Mouse (Mus musculus) testis, adult 2 months (tissue): ENCODE results near the gene Cobll1. TPM values are rescaled to one million over a fixed set of nuclear protein-coding genes. Genes with fewer than 3 reads are reported as not detected.

Experiments used
- H3K27ac ChIP-seq: fragments of 200-500 bp; 2 replicates; pipeline ENCODE4 v1.5.1; 2012; ENCODE audit warnings: low read depth, low read length; ENCODE audit not compliant: control insufficient read depth, insufficient read depth
- H3K27me3 ChIP-seq: fragments of 200-500 bp; 2 replicates; pipeline ENCODE4 v1.6.1; 2012; ENCODE audit warnings: mild to moderate bottlenecking, low read length, moderate library complexity; ENCODE audit not compliant: control insufficient read depth, insufficient read depth
- H3K36me3 ChIP-seq: fragments of 200-500 bp; 2 replicates; pipeline ENCODE4 v1.6.1; 2012; ENCODE audit warnings: mild to moderate bottlenecking, low read length; ENCODE audit not compliant: control insufficient read depth, insufficient read depth
- H3K4me1 ChIP-seq: fragments of 200-500 bp; 2 replicates; pipeline ENCODE4 v1.6.1; 2012; ENCODE audit warnings: low read length; ENCODE audit not compliant: control insufficient read depth, insufficient read depth
- H3K4me3 ChIP-seq: fragments of 200-500 bp; 2 replicates; pipeline ENCODE4 v1.5.1; 2012; ENCODE audit warnings: low read depth, mild to moderate bottlenecking, low read length, moderate library complexity, mixed read lengths; ENCODE audit not compliant: control insufficient read depth
- CTCF ChIP-seq: fragments of 200-500 bp; IDR thresholded peaks from 2 replicates; pipeline ENCODE4 v1.5.1; 2012; ENCODE audit warnings: low read depth, mild to moderate bottlenecking, inconsistent platforms, low read length, moderate library complexity; ENCODE audit not compliant: control insufficient read depth, insufficient read depth, insufficient replicate concordance
- POLR2A ChIP-seq: fragments of 200-500 bp; IDR thresholded peaks from 2 replicates; pipeline ENCODE4 v1.6.1; 2012; ENCODE audit warnings: low read depth, mild to moderate bottlenecking, inconsistent platforms, low read length, moderate library complexity; ENCODE audit not compliant: control insufficient read depth
- polyA plus RNA-seq: library from polyadenylated mRNA; depleted of rRNA; stranded (reverse); fragments of >200 nt; gene quantifications from 2 replicates; pipeline ENCODE4 v1.2.3, GENCODE M21; 2012

Gene Cobll1
- polyA plus RNA-seq, 1 experiment: 3.6 TPM

DNA sequence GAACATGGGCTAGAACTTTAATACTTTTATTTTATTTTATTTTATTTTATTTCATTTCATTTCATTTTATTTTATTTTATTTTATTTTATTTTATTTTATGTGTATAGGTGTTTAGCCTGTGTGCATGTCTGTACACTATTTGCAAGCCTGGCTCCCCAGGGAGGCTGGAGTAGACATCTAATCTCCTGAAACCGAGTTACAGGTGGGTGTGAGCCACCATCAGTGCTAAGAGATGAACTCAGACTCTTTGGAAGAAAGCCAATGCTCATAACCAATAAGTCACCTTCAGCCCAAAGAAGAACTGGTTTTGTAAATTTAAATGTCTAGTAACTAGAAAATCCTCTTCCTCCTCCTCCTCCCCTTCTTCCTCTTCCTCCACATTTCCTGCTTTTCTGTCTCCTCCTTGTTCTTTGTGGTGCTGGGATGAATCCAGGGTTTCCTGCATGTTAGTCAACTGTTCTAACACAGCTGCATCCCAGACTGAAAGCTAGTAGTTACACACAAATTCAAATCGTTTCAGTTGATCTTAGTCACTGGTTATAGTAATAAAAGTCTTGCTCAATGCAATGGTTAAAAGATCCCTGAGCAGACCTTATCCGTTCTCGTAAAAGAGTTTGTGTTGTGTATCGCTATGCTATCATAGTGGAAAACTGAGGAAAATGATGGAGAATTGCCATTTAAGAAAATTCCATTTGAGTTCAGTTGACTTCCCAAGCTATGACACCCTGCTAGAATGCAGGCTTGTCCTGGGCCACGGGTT, 17.5 kb upstream of the Cobll1 start:
- no peak overlapping the region for H3K4me3 ChIP-seq
- no peaks in the 10 kb centered on the region for H3K4me1 ChIP-seq
- no peak overlapping the region for H3K27ac ChIP-seq
- TF ChIP-seq POLR2A (no peak), CTCF (no peak)
- no peaks in the 10 kb centered on the region for H3K27me3 ChIP-seq
- no peaks in the 10 kb centered on the region for H3K36me3 ChIP-seq

DNA sequence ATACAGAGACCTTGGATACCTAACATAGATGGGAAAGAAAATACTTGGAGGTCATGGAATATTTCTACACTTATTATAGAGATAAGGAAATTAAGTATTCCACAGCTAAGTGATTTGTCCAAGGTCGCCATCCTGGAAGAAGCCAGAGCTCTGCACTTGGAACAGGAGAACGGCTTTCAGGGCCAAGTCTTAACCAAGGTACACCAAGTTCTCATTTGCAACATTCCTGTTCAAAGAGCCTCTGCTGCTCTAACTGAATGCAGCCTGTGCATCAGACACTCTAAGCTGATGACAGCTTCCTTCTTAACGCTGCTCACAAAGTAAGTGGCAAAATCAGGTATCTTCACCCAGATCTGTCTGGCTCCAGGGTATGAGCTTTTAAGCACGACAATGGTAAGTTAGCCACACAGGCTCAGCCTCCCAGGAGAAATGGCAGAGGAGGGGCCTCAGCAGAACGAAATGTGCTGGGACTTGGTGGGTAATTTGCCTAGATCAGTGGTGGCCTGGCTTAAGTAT, 11.4 kb upstream of the Cobll1 start:
- Histone ChIP-seq H3K4me3 (no peak overlapping the region), H3K36me3 (no peaks in the 10 kb centered on the region), H3K27me3 (no peaks in the 10 kb centered on the region), H3K4me1 (no peaks in the 10 kb centered on the region; the same call in 1 of the 2 replicates), H3K27ac (peak overlapping the region; percentile 78; the same call in 1 of the 2 replicates)
- TF ChIP-seq CTCF (no peak), POLR2A (no peak)

DNA sequence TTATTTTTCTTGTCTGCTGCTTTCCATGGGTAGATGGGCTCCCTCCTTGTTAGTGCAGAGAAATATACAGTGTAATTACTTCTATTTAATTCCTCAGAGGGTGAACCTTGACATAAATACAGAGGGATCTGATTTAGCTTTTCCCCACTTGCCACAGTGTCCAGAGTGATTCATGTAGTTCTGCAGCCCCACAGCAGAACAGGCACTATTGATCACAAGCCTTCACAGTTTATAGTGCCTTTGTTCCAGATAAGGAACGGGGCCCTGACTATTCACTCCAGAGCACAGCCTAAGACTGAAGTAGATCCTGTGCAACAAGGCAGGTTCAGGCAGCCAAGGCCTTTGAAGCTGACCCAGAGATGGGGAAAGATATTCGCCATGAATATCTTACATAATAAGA, 10.4 kb upstream of the Cobll1 start:
- H3K4me1 ChIP-seq: no peaks in the 10 kb centered on the region; the same call in 1 of the 2 replicates
- H3K27ac ChIP-seq: no peak overlapping the region
- TF ChIP-seq POLR2A (no peak), CTCF (no peak)
- no peaks in the 10 kb centered on the region for H3K27me3 ChIP-seq
- H3K36me3 ChIP-seq: no peaks in the 10 kb centered on the region
- H3K4me3 ChIP-seq: no peak overlapping the region

DNA sequence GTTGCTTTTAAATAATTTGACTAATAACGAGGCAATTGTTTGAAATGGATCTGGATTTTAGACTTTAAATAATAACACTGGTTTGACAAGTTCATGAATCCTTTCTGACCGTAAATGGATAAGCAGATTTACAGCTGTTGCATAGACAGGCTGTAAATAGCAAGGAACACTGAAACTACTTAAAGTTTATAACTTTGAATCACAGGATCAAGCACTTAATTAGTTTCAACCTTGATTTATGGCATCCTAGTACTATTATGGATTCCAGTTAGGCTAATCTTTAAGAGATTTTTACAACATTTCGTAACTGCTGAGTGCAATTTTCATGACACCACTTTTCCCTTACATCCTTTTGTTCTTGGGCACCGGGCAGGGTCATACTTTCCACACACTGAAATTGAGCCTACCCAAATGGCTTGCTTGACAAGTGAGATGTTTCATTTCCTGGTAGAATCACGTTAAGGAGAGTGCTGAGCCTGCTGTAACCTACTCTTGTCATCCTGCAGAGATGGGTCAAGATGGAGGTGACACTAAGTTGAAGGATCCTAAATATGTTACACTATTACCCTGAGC, 1.1 kb upstream of the Cobll1 start:
- peaks cover 3% of the 10 kb centered on the region for H3K27me3 ChIP-seq
- no peak for TF ChIP-seq POLR2A
- TF ChIP-seq CTCF: no peak

DNA sequence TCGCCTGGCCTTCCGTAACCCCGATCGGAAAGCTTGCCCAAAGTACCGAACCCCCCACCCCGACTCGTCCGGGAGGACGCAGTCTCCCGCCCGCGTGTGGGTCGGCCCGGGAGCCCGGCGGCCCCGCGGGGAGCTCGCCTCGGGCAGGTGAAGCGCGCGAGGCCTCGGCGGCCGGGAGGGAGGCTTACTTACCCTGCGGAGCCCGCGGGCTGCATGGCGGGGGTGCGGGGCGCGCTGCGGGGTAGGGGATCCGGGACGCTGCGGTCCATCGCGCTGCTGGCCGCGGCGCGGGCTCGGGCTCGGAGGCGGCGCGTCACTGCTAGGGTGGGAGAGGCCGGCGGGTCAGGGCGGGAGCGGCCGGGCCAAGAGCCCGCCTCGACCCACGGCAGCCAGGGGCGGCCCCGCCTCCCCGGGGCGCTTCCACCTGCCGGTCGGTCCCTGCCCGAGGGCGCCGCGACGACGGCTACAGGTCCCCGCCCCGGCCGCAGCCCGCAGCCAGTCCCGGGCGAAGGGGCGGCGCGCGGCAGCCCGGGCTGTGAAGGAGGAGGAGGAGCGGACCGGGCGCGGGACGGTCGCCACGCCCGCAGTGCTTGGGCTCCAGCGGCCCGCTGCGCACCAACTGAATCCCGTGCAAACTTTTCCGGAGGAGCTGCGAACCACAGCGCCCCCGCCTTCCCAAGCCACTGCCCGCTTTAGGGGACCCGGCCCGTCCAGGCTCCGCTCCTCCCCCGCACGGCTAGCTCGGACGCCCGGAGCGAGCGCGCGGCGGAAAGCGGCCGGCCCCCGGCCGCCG, 836 bp downstream of the Cobll1 start:
- Histone ChIP-seq H3K36me3 (no peaks in the 10 kb centered on the region), H3K4me3 (peak overlapping the region; percentile 92), H3K27me3 (peaks cover 3% of the 10 kb centered on the region), H3K27ac (peak overlapping the region; percentile 89), H3K4me1 (peaks cover 4% of the 10 kb centered on the region)
- TF ChIP-seq POLR2A (0 out of 2 replicates have a peak, but pooled peaks have one; percentile 43), CTCF (no peak)

More for the DNA sequence above, 1.1 kb upstream of the Cobll1 start:
- no peak overlapping the region for H3K27ac ChIP-seq
- no peaks in the 10 kb centered on the region for H3K36me3 ChIP-seq
- no peak overlapping the region for H3K4me3 ChIP-seq
- H3K4me1 ChIP-seq: peaks cover 4% of the 10 kb centered on the region

DNA sequence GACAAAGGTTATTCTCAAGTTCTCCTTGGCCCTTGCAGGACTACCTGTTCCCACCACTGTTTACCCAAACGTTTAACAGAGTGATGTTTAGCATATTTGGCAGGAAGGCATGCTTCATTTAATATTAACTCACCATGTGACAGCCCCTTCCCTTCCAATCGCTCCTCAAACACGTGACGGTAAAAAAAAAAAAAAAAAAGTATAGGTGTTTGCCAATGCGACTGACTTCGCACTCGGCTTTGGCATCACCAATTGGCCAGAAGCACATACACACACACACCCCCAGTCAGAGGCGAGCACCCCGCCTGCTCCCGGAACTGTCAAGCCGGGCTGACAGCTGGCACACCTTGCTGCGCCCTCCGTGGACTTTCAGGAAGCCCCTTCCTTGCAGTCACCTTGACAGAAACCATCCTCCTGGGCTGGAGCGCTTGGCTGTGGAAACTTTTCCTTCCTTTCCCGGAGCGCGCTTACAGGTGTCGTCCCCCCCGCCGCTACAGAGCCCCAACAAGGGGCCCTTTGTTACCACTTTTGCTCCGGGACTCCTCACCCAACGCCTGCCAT, 1.5 kb downstream of the Cobll1 start:
- H3K4me3 ChIP-seq: peak overlapping the region; percentile 92
- no peak for TF ChIP-seq CTCF
- no peak for TF ChIP-seq POLR2A
- H3K36me3 ChIP-seq: no peaks in the 10 kb centered on the region
- peaks cover 4% of the 10 kb centered on the region for H3K4me1 ChIP-seq
- H3K27ac ChIP-seq: peak overlapping the region; percentile 3; the same call in 1 of the 2 replicates
- peaks cover 3% of the 10 kb centered on the region for H3K27me3 ChIP-seq
